ENCODE assay signal across 8 mouse cellular contexts in genomic region chr14:55116425-55117200, GRCm38 (mm10). TPM values are rescaled to one million over a fixed set of nuclear protein-coding genes. Genes with fewer than 3 reads are reported as not detected.
DNase-seq lines count a peak whose midpoint lies in the region; ATAC-seq and TF ChIP-seq lines count a peak whose summit lies in the region.

TSS of gene Jph4 (minus strand) at chr14:55116935.

- peaks cover 65% of the 10 kb centered on the region for H3K27me3 ChIP-seq in heart, embryonic 12.5 days (replicated peaks)
- H3K27me3 ChIP-seq in forebrain, postnatal 0 days (ENCODE audit: insufficient read depth, low read length), result no peaks in the 10 kb centered on the region

- no peak for DNase-seq in heart, adult 18-20 months
- peak; percentile 93 for DNase-seq in brain, embryonic 14.5 days (ENCODE audit: low read depth)
- peak; percentile 91 for DNase-seq in forebrain, postnatal 0 days
- peak in 1 of 2 experiments; percentile 79 for DNase-seq in left cerebral cortex, postnatal 10 days (ENCODE audit: extremely low spot score in 1 of 2, low spot score in 2 of 2)
- DNase-seq in right cerebral cortex, postnatal 14 days, result peak; percentile 69
- no peak for DNase-seq in thymus, postnatal 25 days
- no peak for DNase-seq in thymus, postnatal 36 days

- H3K4me1 ChIP-seq in heart, embryonic 12.5 days (replicated peaks), result peaks cover 30% of the 10 kb centered on the region
- peaks cover 30% of the 10 kb centered on the region for H3K4me1 ChIP-seq in forebrain, postnatal 0 days (ENCODE audit: insufficient read depth)

- H3K9me3 ChIP-seq in heart, embryonic 12.5 days (replicated peaks), result no peaks in the 10 kb centered on the region
- no peaks in the 10 kb centered on the region for H3K9me3 ChIP-seq in forebrain, postnatal 0 days (ENCODE audit: low read length)

- peak within 1 kb of the TSS; percentile 58 for H3K4me3 ChIP-seq in heart, embryonic 12.5 days
- H3K4me3 ChIP-seq in forebrain, postnatal 0 days (ENCODE audit: low read depth, low read length), result peak within 1 kb of the TSS; percentile 86

- TF ChIP-seq POLR2A in brain, embryonic 14.5 days (IDR thresholded peaks at IDR 0.05; ENCODE audit: borderline replicate concordance, extremely low read depth, insufficient read depth, insufficient read length, poor library complexity, severe bottlenecking), result peak; percentile 36; the same call in 1 of the 2 replicates

- H3K9ac ChIP-seq in heart, embryonic 12.5 days, result no peak within 1 kb of the TSS
- peak within 1 kb of the TSS; percentile 95 for H3K9ac ChIP-seq in forebrain, postnatal 0 days

- intact Hi-C loops in left cerebral cortex, postnatal 10 days (cut with DNase I), result no loop called here

- H3K36me3 ChIP-seq in heart, embryonic 12.5 days, result no peaks in the 10 kb centered on the region
- H3K36me3 ChIP-seq in forebrain, postnatal 0 days (ENCODE audit: insufficient read depth), result peaks cover 7% of the 10 kb centered on the region; the same call in 1 of the 2 replicates

- ATAC-seq in heart, embryonic 12.5 days (ENCODE audit: insufficient number of reproducible peaks, low FRiP score), result no peak
- peak; percentile 72 for ATAC-seq in forebrain, postnatal 0 days

- 7% methylated on average over 21 of the region's 21 CpGs for WGBS in heart, embryonic 12.5 days
- 4% methylated on average over 21 of the region's 21 CpGs for WGBS in forebrain, postnatal 0 days

- H3K4me2 ChIP-seq in heart, embryonic 12.5 days, result peak within 1 kb of the TSS; percentile 100
- H3K4me2 ChIP-seq in forebrain, postnatal 0 days (ENCODE audit: low read depth), result peak within 1 kb of the TSS; percentile 76

- no peak for TF ChIP-seq CTCF in brain, embryonic 14.5 days (IDR thresholded peaks at IDR 0.05; ENCODE audit: borderline replicate concordance, extremely low read depth, insufficient read depth, insufficient read length)
- no peak for TF ChIP-seq CTCF in forebrain, postnatal 0 days (IDR thresholded peaks at IDR 0.05; ENCODE audit: low read depth)

- no peak within 1 kb of the TSS for H3K27ac ChIP-seq in heart, embryonic 12.5 days (ENCODE audit: poor library complexity, severe bottlenecking)
- peak within 1 kb of the TSS; percentile 97 for H3K27ac ChIP-seq in forebrain, postnatal 0 days (ENCODE audit: low read depth, low read length)

RNA-seq across cellular contexts. Expression of gene Jph4, which starts in this region (rescaled TPM):
- polyA plus RNA-seq in heart, embryonic 12.5 days (2016; fragmentation: Nextera tagmentation; extraction: Ambion mirVana), result 0.09 and 0.18 TPM in 2 replicates
- under 1 TPM in 1 of 2 experiments, not detected in 1; 0.08 TPM for total RNA-seq in heart, adult 18-20 months (2021)
- polyA plus RNA-seq in brain, embryonic 14.5 days (2012; rRNA removed), result 147 and 155 TPM in 2 replicates
- total RNA-seq in forebrain, postnatal 0 days (2014; rRNA removed), result 156 and 160 TPM in 2 replicates
- polyA plus RNA-seq in forebrain, postnatal 0 days (2015; fragmentation: Nextera tagmentation; extraction: Ambion mirVana), result 47.4 and 55.3 TPM in 2 replicates
- 100 to 1,000 TPM; 368 to 375 TPM for total RNA-seq in left cerebral cortex, postnatal 10 days (2021)

Comparison
In these comparisons a context has a peak if more than half of its experiments do, and no peak if none do; other contexts are left out.
1. RNA of gene Jph4 (total RNA-seq): 368 to 375 TPM in left cerebral cortex, postnatal 10 days and 156 to 160 TPM in forebrain, postnatal 0 days; 0.08 TPM in heart, adult 18-20 months; every median in the first group is over 100 times any median in the second.
2. RNA of gene Jph4 (polyA plus RNA-seq): 147 to 155 TPM in brain, embryonic 14.5 days and 47.4 to 55.3 TPM in forebrain, postnatal 0 days; 0.09 to 0.18 TPM in heart, embryonic 12.5 days; every median in the first group is over 10 times any median in the second.
3. DNase-seq: peak in brain, embryonic 14.5 days (single experiment), forebrain, postnatal 0 days (single experiment) and right cerebral cortex, postnatal 14 days (single experiment); none in heart, adult 18-20 months (0 of 2), thymus, postnatal 25 days (single experiment) and thymus, postnatal 36 days (0 of 2).